Mouse (Mus musculus) bone marrow macrophage, adult 2 months (primary cell): ENCODE measurements around the gene 4931406P16Rik.

Experiments used
- CTCF ChIP-seq: IDR thresholded peaks from 2 replicates; pipeline ENCODE4 v1.5.1; 2012; ENCODE audit warnings: low read depth, mild to moderate bottlenecking, low read length, moderate library complexity
- POLR2A ChIP-seq: IDR thresholded peaks from 2 replicates; pipeline ENCODE4 v1.6.1; 2012; ENCODE audit warnings: mild to moderate bottlenecking, low read depth, low read length, borderline replicate concordance

DNA sequence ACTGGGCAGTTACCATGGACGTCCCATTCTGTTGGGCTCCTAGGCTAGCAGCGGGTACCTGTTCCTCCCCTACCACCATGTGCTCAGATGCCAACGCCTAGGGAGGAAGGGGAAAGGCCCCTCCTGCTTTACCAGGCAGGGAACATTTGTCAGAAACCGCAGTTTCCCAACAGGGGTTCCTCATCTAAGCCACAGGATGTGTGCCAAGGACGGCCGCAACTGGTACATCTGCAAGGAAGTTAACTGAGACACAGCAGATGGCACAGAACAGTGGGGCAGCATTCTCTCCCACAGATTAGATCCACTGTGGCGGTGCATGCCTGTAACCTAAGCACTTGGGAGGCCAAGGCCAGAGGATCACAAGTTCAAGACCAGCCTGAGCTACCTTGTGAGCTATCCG lies 98.7 kb downstream of the 4931406P16Rik start:
- no peak for TF ChIP-seq CTCF
- TF ChIP-seq POLR2A: no peak
